Mouse (Mus musculus) adrenal gland, adult (tissue): ENCODE measurements at regions not wholly inside any gene's neighbourhood (a gene's known extent, or its start where the extent isn't known, plus 50 kb on each side); places are given as distances from the start of the nearest gene placed in this dataset.

Experiments used
- DNase-seq, 2 experiments: peaks; one replicate each; pipeline ENCODE4 v3.0.0; 2022 to 2023; ENCODE audit warnings: low spot score in 1 of 2; ENCODE audit not compliant: inconsistent age in 2 of 2

- DNase-seq: peak in 1 of 2 experiments; percentile 25
Observed at GRCm38 (mm10) chrX:151708055-151708670, 92.4 kb upstream of the Huwe1 start.
